Mouse (Mus musculus) ES-Bruce4 (cell line): ENCODE measurements at regions not wholly inside any gene's neighbourhood (a gene's known extent, or its start where the extent isn't known, plus 50 kb on each side); places are given as distances from the start of the nearest gene placed in this dataset.

Source experiments
- H3K27ac ChIP-seq: 2 replicates; pipeline ENCODE4 v1.5.1; 2012; ENCODE audit warnings: low read length, inconsistent platforms; ENCODE audit not compliant: insufficient read depth
- H3K27me3 ChIP-seq: 2 replicates; pipeline ENCODE4 v1.6.1; 2012; ENCODE audit warnings: mild to moderate bottlenecking, low read length, inconsistent platforms; ENCODE audit not compliant: control insufficient read depth, poor library complexity, insufficient read depth, severe bottlenecking
- H3K36me3 ChIP-seq: 2 replicates; pipeline ENCODE4 v1.6.1; 2012; ENCODE audit warnings: inconsistent platforms, mild to moderate bottlenecking, low read length, moderate library complexity; ENCODE audit not compliant: control insufficient read depth, poor library complexity, insufficient read depth, severe bottlenecking
- H3K4me1 ChIP-seq: one replicate; pipeline ENCODE4 v1.8.1; 2011; ENCODE audit warnings: low read length; ENCODE audit not compliant: control insufficient read depth, insufficient read depth
- H3K4me3 ChIP-seq: 2 replicates; pipeline ENCODE4 v1.5.1; 2011; ENCODE audit warnings: low read depth, mild to moderate bottlenecking, low read length
- H3K9ac ChIP-seq: 2 replicates; pipeline ENCODE4 v1.6.1; 2012; ENCODE audit warnings: low read depth, mild to moderate bottlenecking, inconsistent platforms; ENCODE audit not compliant: poor library complexity, severe bottlenecking
- H3K9me3 ChIP-seq: replicated peaks from 2 replicates; pipeline ENCODE4 v1.6.1; 2012; ENCODE audit warnings: mild to moderate bottlenecking, low read length, inconsistent platforms; ENCODE audit not compliant: control insufficient read depth, poor library complexity, insufficient read depth, severe bottlenecking
- CTCF ChIP-seq: IDR thresholded peaks from one replicate; pipeline ENCODE4 v1.8.1; 2011; ENCODE audit warnings: low read depth, low read length
- EP300 ChIP-seq: IDR thresholded peaks from 2 replicates; pipeline ENCODE4 v1.6.1; 2011; ENCODE audit warnings: low read depth, low read length; ENCODE audit not compliant: insufficient read depth
- POLR2A ChIP-seq: IDR thresholded peaks from one replicate; pipeline ENCODE4 v1.8.1; 2011; ENCODE audit warnings: low read length; ENCODE audit not compliant: insufficient read depth

GRCm38 (mm10) chr3:52729731-52730130 lies 287.3 kb downstream of the Cog6 start:
- no peaks in the 10 kb centered on the region for H3K36me3 ChIP-seq
- H3K27ac ChIP-seq, result no peak overlapping the region
- H3K4me1 ChIP-seq, result no peaks in the 10 kb centered on the region
- TF ChIP-seq POLR2A, result no peak
- TF ChIP-seq EP300, result no peak
- TF ChIP-seq CTCF, result no peak
- H3K9me3 ChIP-seq, result no peaks in the 10 kb centered on the region
- no peaks in the 10 kb centered on the region for H3K27me3 ChIP-seq
- H3K9ac ChIP-seq, result no peak overlapping the region
- H3K4me3 ChIP-seq, result no peak overlapping the region

DNA sequence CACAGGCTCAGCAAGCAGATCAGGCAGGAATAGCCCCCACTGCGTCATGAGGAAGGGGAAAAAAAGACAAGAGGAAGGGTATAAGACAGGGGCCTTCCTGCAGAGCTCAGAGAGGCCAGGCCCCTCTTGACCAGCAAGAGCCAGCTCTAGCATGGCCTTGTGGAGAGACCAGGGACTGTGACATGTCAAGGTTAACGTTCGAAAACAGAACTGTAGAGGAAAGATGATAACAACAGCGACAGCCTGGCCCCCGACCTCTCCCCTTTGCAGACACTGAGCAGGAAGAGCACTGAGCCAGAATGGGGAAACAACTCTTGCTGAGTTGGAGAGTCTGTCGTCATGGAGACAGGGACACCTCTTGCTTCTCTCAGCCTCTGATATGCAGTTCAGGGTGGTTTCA lies 288.2 kb downstream of the Cog6 start:
- no peaks in the 10 kb centered on the region for H3K4me1 ChIP-seq
- H3K9ac ChIP-seq, result no peak overlapping the region
- H3K27me3 ChIP-seq, result no peaks in the 10 kb centered on the region
- TF ChIP-seq POLR2A (no peak), CTCF (no peak), EP300 (no peak)
- no peaks in the 10 kb centered on the region for H3K36me3 ChIP-seq
- H3K4me3 ChIP-seq, result no peak overlapping the region
- no peaks in the 10 kb centered on the region for H3K9me3 ChIP-seq
- no peak overlapping the region for H3K27ac ChIP-seq

DNA sequence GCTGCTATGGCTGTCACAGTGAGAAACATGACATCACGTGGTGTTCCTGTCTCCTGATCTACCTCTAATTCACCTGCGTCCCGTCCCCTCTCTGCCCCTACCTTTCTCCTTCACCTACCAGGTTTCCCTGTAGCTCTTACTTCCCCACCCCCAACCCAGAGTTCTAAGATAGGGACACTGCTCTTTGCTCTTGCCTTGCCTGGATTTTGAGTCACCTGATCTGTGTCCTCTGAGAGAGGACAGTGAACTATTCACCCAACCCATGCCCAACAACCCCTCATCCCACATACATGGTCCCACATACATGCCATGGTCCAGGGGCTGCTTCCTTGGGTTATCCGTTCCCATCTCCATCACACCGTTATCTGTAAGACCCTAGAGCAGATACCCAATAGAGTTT lies 288.6 kb downstream of the Cog6 start:
- H3K9ac ChIP-seq, result no peak overlapping the region

DNA sequence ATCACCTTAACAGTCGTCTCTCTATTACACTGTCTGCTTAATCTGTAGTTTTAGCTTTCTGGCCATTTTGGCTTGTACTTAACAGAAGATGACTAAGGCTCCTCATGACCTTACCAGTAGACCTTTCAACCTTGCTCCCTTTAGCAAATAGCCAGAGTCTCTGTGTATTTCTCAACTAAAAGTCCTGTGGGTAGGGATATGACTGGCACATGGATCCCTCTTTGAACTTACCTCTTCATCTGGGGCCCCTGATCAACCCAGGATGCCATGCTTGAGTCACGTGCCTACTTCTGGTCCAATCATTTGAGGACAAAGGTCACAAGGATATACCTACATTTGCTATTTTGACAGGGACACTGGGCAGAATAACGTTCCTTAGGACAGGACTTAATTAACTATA lies 292.7 kb downstream of the Cog6 start:
- TF ChIP-seq CTCF (no peak), POLR2A (no peak), EP300 (no peak)
- H3K9me3 ChIP-seq, result no peaks in the 10 kb centered on the region
- H3K9ac ChIP-seq, result no peak overlapping the region
- H3K4me3 ChIP-seq, result no peak overlapping the region
- H3K4me1 ChIP-seq, result no peaks in the 10 kb centered on the region
- no peak overlapping the region for H3K27ac ChIP-seq
- H3K27me3 ChIP-seq, result no peaks in the 10 kb centered on the region
- H3K36me3 ChIP-seq, result no peaks in the 10 kb centered on the region

More for the DNA sequence above, 288.6 kb downstream of the Cog6 start:
- no peaks in the 10 kb centered on the region for H3K4me1 ChIP-seq
- no peaks in the 10 kb centered on the region for H3K36me3 ChIP-seq
- H3K27me3 ChIP-seq, result no peaks in the 10 kb centered on the region
- no peak overlapping the region for H3K27ac ChIP-seq
- no peaks in the 10 kb centered on the region for H3K9me3 ChIP-seq
- no peak for TF ChIP-seq EP300
- H3K4me3 ChIP-seq, result no peak overlapping the region

DNA sequence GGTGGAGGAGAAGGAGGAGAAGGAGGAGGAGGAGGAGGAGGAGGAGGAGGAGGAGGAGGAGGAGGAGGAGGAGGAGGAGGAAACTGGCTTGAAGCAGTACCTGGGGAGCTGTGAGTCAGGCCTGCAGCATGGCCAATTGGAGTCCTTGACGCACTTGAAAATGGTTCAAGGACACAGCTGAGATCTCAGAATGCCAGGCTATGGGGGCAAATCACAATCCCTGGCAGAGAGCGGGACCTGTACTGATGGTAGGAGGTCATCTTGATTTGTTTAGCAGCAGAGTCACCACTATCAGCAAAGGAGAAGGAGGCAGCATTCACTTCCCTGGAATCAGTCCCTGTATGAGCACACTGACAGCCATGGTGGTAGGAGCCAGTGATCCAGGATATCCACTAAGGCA lies 294.1 kb downstream of the Cog6 start:
- H3K27me3 ChIP-seq, result no peaks in the 10 kb centered on the region
- H3K36me3 ChIP-seq, result no peaks in the 10 kb centered on the region
- no peaks in the 10 kb centered on the region for H3K4me1 ChIP-seq
- H3K9ac ChIP-seq, result no peak overlapping the region
- no peak overlapping the region for H3K4me3 ChIP-seq
- H3K9me3 ChIP-seq, result no peaks in the 10 kb centered on the region
- TF ChIP-seq CTCF, result no peak
- no peak for TF ChIP-seq EP300
- TF ChIP-seq POLR2A, result no peak
- H3K27ac ChIP-seq, result no peak overlapping the region

DNA sequence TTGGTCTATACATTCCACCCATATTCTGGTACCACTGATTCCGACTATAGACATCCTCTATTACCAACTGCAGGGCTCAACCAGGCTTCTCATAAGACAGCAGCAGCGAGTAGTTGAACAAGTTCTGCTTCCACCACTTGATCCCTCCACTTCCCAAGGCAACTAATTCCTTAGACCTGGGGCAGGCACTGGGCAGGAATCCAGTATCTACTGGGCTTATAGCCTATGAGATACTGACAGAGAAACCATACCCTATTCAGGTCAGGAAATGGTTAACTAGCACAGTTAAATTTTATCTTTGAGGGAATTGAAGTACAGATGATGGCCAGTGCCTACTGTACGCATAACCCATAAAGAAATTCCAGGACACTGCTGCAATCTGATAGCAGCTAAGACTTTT lies 297.9 kb downstream of the Cog6 start:
- H3K9me3 ChIP-seq, result no peaks in the 10 kb centered on the region
- H3K27ac ChIP-seq, result no peak overlapping the region
- no peaks in the 10 kb centered on the region for H3K36me3 ChIP-seq
- no peaks in the 10 kb centered on the region for H3K4me1 ChIP-seq
- H3K27me3 ChIP-seq, result no peaks in the 10 kb centered on the region
- H3K9ac ChIP-seq, result no peak overlapping the region
- no peak overlapping the region for H3K4me3 ChIP-seq
- no peak for TF ChIP-seq EP300
